Mouse (Mus musculus): ENCODE data around the gene Zfp512b.

GRCm38 (mm10) chr2:181588229-181588780 is 4.3 kb downstream of the Zfp512b start:
- no peak for TF ChIP-seq MAX (IDR thresholded peaks at IDR 0.05)
- no peak for TF ChIP-seq CTCF (IDR thresholded peaks at IDR 0.05; ENCODE audit: control insufficient read depth, insufficient read depth, insufficient read length)
- no peak for TF ChIP-seq USF1 (IDR thresholded peaks at IDR 0.05; ENCODE audit: low read depth)
- no peak for TF ChIP-seq MYOD1 (IDR thresholded peaks at IDR 0.05; ENCODE audit: control insufficient read depth, insufficient read length, low read depth)
